Mouse (Mus musculus) adrenal gland, adult 2 months (tissue): ENCODE data around the gene Olfr175-ps1. TPM values are rescaled to one million over a fixed set of nuclear protein-coding genes. Genes with fewer than 3 reads are reported as not detected.

Experiments used
- DNase-seq: peaks from one replicate; pipeline ENCODE4 v3.0.0; 2021
- long read RNA-seq: library from polyadenylated mRNA; stranded (forward); transcript quantifications from one replicate; pipeline ENCODE4 v2.0.0, GENCODE M21; 2021
- polyA plus RNA-seq: library from polyadenylated mRNA; depleted of rRNA; stranded (reverse); fragments of >200 nt; gene quantifications from 2 replicates; pipeline ENCODE4 v1.2.3, GENCODE M21; 2012; rRNA removed
- total RNA-seq, 2 experiments: library from RNA; stranded (reverse); gene quantifications; 2 replicates each; pipeline ENCODE4 v1.2.3; 2021

The Olfr175-ps1 gene
- not detected for total RNA-seq
- polyA plus RNA-seq, result not detected in 2 replicates
- long read RNA-seq, result 0 reads

GRCm38 (mm10) chr16:58826732-58827319 is at the start of gene Olfr175-ps1:
Olfr175-ps1 (minus strand) TSS chr16:58826782.
- no peak for DNase-seq

DNA sequence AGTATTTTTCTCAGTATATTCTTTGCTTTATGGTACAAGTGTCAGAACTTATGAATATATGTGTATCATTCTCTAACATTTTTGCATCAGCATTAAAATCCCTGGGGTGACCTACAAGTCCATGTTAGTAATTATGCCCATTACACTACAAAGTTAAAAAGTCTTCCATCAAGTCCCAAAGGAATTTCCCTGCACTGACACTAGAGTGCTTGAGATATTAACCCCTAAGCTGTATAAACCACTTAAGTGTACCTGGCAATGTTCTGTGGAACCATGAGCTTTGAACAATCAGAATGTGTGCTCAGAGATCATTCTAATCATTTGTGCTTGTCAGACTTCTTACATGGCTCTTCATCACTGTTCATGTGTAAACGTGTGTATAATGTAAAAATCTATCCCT is 48.1 kb upstream of the Olfr175-ps1 start, which contains the start of gene Olfr177:
Gene Olfr177 (minus strand): TSS at position 101 of the 400 bp plus-strand sequence.
- no peak for DNase-seq

GRCm38 (mm10) chr16:58861479-58861878 is 34.9 kb upstream of the Olfr175-ps1 start:
- DNase-seq, result no peak

DNA sequence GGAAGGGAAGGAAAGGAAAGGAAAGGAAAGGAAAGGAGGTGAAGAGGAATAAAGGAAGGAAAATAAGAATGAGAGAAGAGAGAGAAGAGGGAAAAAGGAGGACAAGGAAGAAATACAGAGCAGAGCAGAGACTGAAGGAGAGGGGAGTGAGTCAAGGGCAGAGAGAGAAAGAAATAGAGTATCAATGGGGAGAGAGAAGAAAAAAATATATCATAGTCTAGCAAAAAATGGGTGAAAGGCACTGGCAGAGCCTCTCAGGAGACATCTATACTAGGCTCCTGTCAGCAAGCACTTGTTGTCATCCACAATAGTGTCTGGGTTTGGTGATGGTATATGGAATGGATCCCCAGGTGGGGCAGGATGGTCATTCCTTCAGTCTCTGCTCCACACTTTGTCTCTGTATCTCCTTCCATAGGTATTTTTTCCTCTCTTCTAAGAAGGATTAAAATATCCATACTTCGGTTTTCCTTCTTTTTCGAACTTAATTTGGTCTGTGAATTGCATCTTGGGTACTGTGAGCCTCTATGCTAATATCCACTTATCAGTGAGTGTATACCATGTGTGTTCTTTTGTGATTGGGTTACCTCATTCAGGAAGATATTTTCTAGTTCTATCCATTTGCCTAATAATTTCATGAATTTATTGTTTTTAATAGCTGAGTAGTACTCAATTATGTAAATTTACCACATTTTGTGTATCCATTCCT is 33.6 kb upstream of the Olfr175-ps1 start:
- no peak for DNase-seq

DNA sequence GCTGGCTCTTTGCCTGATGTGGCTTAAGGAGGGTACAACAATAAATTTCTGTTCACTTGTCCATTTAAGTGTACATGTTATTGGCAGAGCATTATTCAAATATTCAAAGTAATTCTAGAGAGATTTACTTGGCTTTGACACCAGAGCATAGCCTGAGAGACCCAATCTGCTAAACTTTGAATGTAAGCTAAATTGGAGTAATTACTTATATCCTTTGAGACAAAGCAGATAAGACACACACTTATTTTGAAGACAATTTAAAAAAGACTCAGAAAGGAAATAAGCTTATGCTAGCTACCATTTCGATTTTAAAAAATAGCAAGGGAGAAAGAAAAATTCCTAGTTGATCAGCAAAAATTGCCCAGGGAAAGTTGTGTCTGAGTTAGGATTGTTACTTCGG is 26.4 kb downstream of the Olfr175-ps1 start, which contains the start of gene Olfr173:
Gene Olfr173 (minus strand): TSS at position 101 of the 400 bp plus-strand sequence.
- DNase-seq, result no peak

Other genes with a start within 250 kb of the Olfr175-ps1 start
- not detected for gene Gm813, start 209.8 kb downstream of the Olfr175-ps1 start, total RNA-seq
- not detected in 2 replicates for gene Gm813, start 209.8 kb downstream of the Olfr175-ps1 start, polyA plus RNA-seq
- not detected for gene E330017A01Rik, start 188.0 kb downstream of the Olfr175-ps1 start, total RNA-seq
- not detected in 2 replicates for gene E330017A01Rik, start 188.0 kb downstream of the Olfr175-ps1 start, polyA plus RNA-seq
- 10 to 100 TPM; 12.2 to 17.0 TPM for gene Cpox, start 156.5 kb downstream of the Olfr175-ps1 start, total RNA-seq
- 10.1 and 10.5 TPM in 2 replicates for gene Cpox, start 156.5 kb downstream of the Olfr175-ps1 start, polyA plus RNA-seq
- not detected for gene Gpr15, start 107.7 kb downstream of the Olfr175-ps1 start, total RNA-seq
- not detected in 2 replicates for gene Gpr15, start 107.7 kb downstream of the Olfr175-ps1 start, polyA plus RNA-seq
- gene Cldnd1, start 98.9 kb downstream of the Olfr175-ps1 start, total RNA-seq, result 10 to 100 TPM; 58.9 to 61.1 TPM
- gene Cldnd1, start 98.9 kb downstream of the Olfr175-ps1 start, polyA plus RNA-seq, result 44.4 and 59.9 TPM in 2 replicates
- not detected for gene Olfr172, start 63.6 kb downstream of the Olfr175-ps1 start, total RNA-seq
- not detected in 2 replicates for gene Olfr172, start 63.6 kb downstream of the Olfr175-ps1 start, polyA plus RNA-seq
- not detected for gene Olfr173, start 26.5 kb downstream of the Olfr175-ps1 start, total RNA-seq
- gene Olfr173, start 26.5 kb downstream of the Olfr175-ps1 start, polyA plus RNA-seq, result not detected in 2 replicates
- gene Olfr177, start 48.0 kb upstream of the Olfr175-ps1 start, total RNA-seq, result not detected
- not detected in 2 replicates for gene Olfr177, start 48.0 kb upstream of the Olfr175-ps1 start, polyA plus RNA-seq
- gene Olfr178, start 65.3 kb upstream of the Olfr175-ps1 start, total RNA-seq, result not detected
- gene Olfr178, start 65.3 kb upstream of the Olfr175-ps1 start, polyA plus RNA-seq, result not detected in 2 replicates
- not detected for gene Olfr181, start 102.0 kb upstream of the Olfr175-ps1 start, total RNA-seq
- not detected in 2 replicates for gene Olfr181, start 102.0 kb upstream of the Olfr175-ps1 start, polyA plus RNA-seq
- gene Olfr180, start 102.6 kb upstream of the Olfr175-ps1 start, total RNA-seq, result not detected
- gene Olfr180, start 102.6 kb upstream of the Olfr175-ps1 start, polyA plus RNA-seq, result not detected in 2 replicates
- not detected for gene Olfr183, start 168.6 kb upstream of the Olfr175-ps1 start, total RNA-seq
- gene Olfr183, start 168.6 kb upstream of the Olfr175-ps1 start, polyA plus RNA-seq, result not detected in 2 replicates
- gene Olfr186, start 203.5 kb upstream of the Olfr175-ps1 start, total RNA-seq, result not detected
- gene Olfr186, start 203.5 kb upstream of the Olfr175-ps1 start, polyA plus RNA-seq, result not detected in 2 replicates
- gene Olfr187, start 213.0 kb upstream of the Olfr175-ps1 start, total RNA-seq, result not detected
- gene Olfr187, start 213.0 kb upstream of the Olfr175-ps1 start, polyA plus RNA-seq, result not detected in 2 replicates